8 mouse cellular contexts compared by ENCODE assay signal in the genomic region with DNA sequence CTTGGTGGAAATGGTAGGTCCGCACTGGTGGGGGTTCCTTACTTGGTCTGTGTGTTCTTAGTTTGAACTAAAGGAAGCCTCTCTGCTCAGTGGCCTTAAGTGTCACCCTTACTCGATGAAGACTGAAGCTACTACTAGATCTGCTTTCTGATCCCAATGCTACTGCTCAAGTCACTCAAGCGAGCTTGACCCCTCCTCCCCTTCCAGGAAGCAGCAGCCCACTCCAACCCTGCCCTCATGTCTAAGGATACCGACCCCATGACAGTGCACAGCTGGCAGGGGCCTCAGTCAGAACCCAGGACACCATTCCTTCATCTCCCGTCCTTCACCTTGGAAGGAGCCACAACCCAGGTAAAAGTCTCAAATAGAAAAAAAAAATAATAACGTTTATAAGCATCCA. TPM values are rescaled to one million over a fixed set of nuclear protein-coding genes. Genes with fewer than 3 reads are reported as not detected.
DNase-seq lines count a peak whose midpoint lies in the region; ATAC-seq and TF ChIP-seq lines count a peak whose summit lies in the region.

Gene Cep170b, plus strand, starts transcription at position 240 of the 400 bp plus-strand sequence.

- no peak for DNase-seq in neural tube, embryonic 11.5 days (ENCODE audit: low spot score)
- no peak for DNase-seq in neural tube, embryonic 10.5 days (ENCODE audit: extremely low spot score, low spot score)
- no peak for DNase-seq in right cerebral cortex, postnatal 4 days
- no peak for DNase-seq in right cerebral cortex, postnatal 14 days
- DNase-seq in lung, postnatal 36 days, result no peak

- peak within 1 kb of the TSS; percentile 81 for H3K4me3 ChIP-seq in neural tube, embryonic 11.5 days (ENCODE audit: low read depth, low read length)
- H3K4me3 ChIP-seq in forebrain, embryonic 12.5 days (replicated peaks), result peak within 1 kb of the TSS; percentile 91; the same call in 1 of the 2 replicates
- H3K4me3 ChIP-seq in intestine, postnatal 0 days (ENCODE audit: low read depth, low read length), result peak within 1 kb of the TSS; percentile 84
- peak within 1 kb of the TSS; percentile 64 for H3K4me3 ChIP-seq in liver, embryonic 12.5 days

- H3K9me3 ChIP-seq in neural tube, embryonic 11.5 days (ENCODE audit: control insufficient read depth, low read length), result no peaks in the 10 kb centered on the region
- H3K9me3 ChIP-seq in forebrain, embryonic 12.5 days, result no peaks in the 10 kb centered on the region
- H3K9me3 ChIP-seq in intestine, postnatal 0 days (ENCODE audit: control insufficient read depth), result no peaks in the 10 kb centered on the region
- no peaks in the 10 kb centered on the region for H3K9me3 ChIP-seq in liver, embryonic 12.5 days (replicated peaks)

- no peak for ATAC-seq in neural tube, embryonic 11.5 days (ENCODE audit: insufficient read depth, low FRiP score, low TSS enrichment)
- ATAC-seq in forebrain, embryonic 12.5 days (ENCODE audit: low FRiP score), result no peak
- ATAC-seq in intestine, postnatal 0 days, result no peak
- no peak for ATAC-seq in liver, embryonic 12.5 days

- peaks cover 11% of the 10 kb centered on the region; the same call in 1 of the 2 replicates for H3K4me1 ChIP-seq in neural tube, embryonic 11.5 days (ENCODE audit: control insufficient read depth, insufficient read depth, low read length)
- peaks cover 24% of the 10 kb centered on the region for H3K4me1 ChIP-seq in forebrain, embryonic 12.5 days
- no peaks in the 10 kb centered on the region; the same call in 1 of the 2 replicates for H3K4me1 ChIP-seq in intestine, postnatal 0 days (replicated peaks; ENCODE audit: control insufficient read depth, insufficient read depth, low read length)
- peaks cover 17% of the 10 kb centered on the region for H3K4me1 ChIP-seq in liver, embryonic 12.5 days

- H3K36me3 ChIP-seq in neural tube, embryonic 11.5 days (ENCODE audit: control insufficient read depth, insufficient read depth, low read length), result no peaks in the 10 kb centered on the region
- no peaks in the 10 kb centered on the region for H3K36me3 ChIP-seq in forebrain, embryonic 12.5 days (replicated peaks)
- peaks cover 20% of the 10 kb centered on the region; the same call in 1 of the 2 replicates for H3K36me3 ChIP-seq in intestine, postnatal 0 days (ENCODE audit: control insufficient read depth, insufficient read depth)
- H3K36me3 ChIP-seq in liver, embryonic 12.5 days, result peaks cover 4% of the 10 kb centered on the region; the same call in 1 of the 2 replicates

- H3K27me3 ChIP-seq in neural tube, embryonic 11.5 days (ENCODE audit: control insufficient read depth, insufficient read depth, low read length), result peaks cover 23% of the 10 kb centered on the region
- peaks cover 37% of the 10 kb centered on the region for H3K27me3 ChIP-seq in forebrain, embryonic 12.5 days
- H3K27me3 ChIP-seq in intestine, postnatal 0 days (replicated peaks; ENCODE audit: control insufficient read depth, insufficient read depth, low read length), result no peaks in the 10 kb centered on the region
- peaks cover 72% of the 10 kb centered on the region for H3K27me3 ChIP-seq in liver, embryonic 12.5 days (replicated peaks)

- TF ChIP-seq CTCF in intestine, postnatal 0 days (IDR thresholded peaks at IDR 0.05; ENCODE audit: low read depth), result no peak

- H3K9ac ChIP-seq in neural tube, embryonic 11.5 days (ENCODE audit: low read length), result no peak within 1 kb of the TSS; the same call in 1 of the 2 replicates
- H3K9ac ChIP-seq in forebrain, embryonic 12.5 days, result no peak within 1 kb of the TSS
- H3K9ac ChIP-seq in intestine, postnatal 0 days (ENCODE audit: low read depth, low read length), result peak within 1 kb of the TSS; percentile 87
- H3K9ac ChIP-seq in liver, embryonic 12.5 days, result peak within 1 kb of the TSS; percentile 39

- H3K27ac ChIP-seq in neural tube, embryonic 11.5 days (ENCODE audit: low read depth, low read length), result no peak within 1 kb of the TSS
- H3K27ac ChIP-seq in forebrain, embryonic 12.5 days, result no peak within 1 kb of the TSS
- peak within 1 kb of the TSS; percentile 98 for H3K27ac ChIP-seq in intestine, postnatal 0 days (ENCODE audit: low read depth, low read length)
- peak within 1 kb of the TSS; percentile 71 for H3K27ac ChIP-seq in liver, embryonic 12.5 days

- 71% methylated on average over 6 of the region's 6 CpGs for WGBS in neural tube, embryonic 11.5 days
- 74% methylated on average over 6 of the region's 6 CpGs for WGBS in forebrain, embryonic 12.5 days
- WGBS in intestine, postnatal 0 days, result 45% methylated on average over 6 of the region's 6 CpGs
- WGBS in liver, embryonic 12.5 days (ENCODE audit: insufficient replicate concordance), result 51% methylated on average over 6 of the region's 6 CpGs

- H3K4me2 ChIP-seq in neural tube, embryonic 11.5 days (ENCODE audit: low read depth), result peak within 1 kb of the TSS; percentile 100; the same call in 1 of the 2 replicates
- H3K4me2 ChIP-seq in forebrain, embryonic 12.5 days, result peak within 1 kb of the TSS; percentile 99
- H3K4me2 ChIP-seq in intestine, postnatal 0 days (replicated peaks; ENCODE audit: low read depth), result peak within 1 kb of the TSS; percentile 99
- H3K4me2 ChIP-seq in liver, embryonic 12.5 days, result peak within 1 kb of the TSS; percentile 84

RNA-seq across cellular contexts. Expression of gene Cep170b, which starts in this region (rescaled TPM):
- polyA plus RNA-seq in neural tube, embryonic 11.5 days (2014; fragmentation: Nextera tagmentation; extraction: Ambion mirVana), result 10.2 and 10.7 TPM in 2 replicates
- polyA plus RNA-seq in forebrain, embryonic 12.5 days (2016; fragmentation: Nextera tagmentation; extraction: Ambion mirVana), result 14.4 and 16.3 TPM in 2 replicates
- polyA plus RNA-seq in intestine, postnatal 0 days (2015; fragmentation: Nextera tagmentation; extraction: Ambion mirVana), result 12.7 and 13.4 TPM in 2 replicates
- polyA plus RNA-seq in liver, embryonic 12.5 days (2016; fragmentation: Nextera tagmentation; extraction: Ambion mirVana), result 5.0 and 5.2 TPM in 2 replicates

Comparison
In these comparisons a context has a peak if more than half of its experiments do, and no peak if none do; other contexts are left out.
1. H3K27ac ChIP-seq: peak in intestine, postnatal 0 days (single experiment) and liver, embryonic 12.5 days (single experiment); none in neural tube, embryonic 11.5 days (single experiment) and forebrain, embryonic 12.5 days (single experiment).
2. H3K9ac ChIP-seq: peak in intestine, postnatal 0 days (single experiment) and liver, embryonic 12.5 days (single experiment); none in neural tube, embryonic 11.5 days (single experiment) and forebrain, embryonic 12.5 days (single experiment).
3. Peak in every context shown above with its lines, with median percentiles within 50 percentile points of each other: H3K4me2 ChIP-seq and H3K4me3 ChIP-seq.